Mouse (Mus musculus): ENCODE data around the gene Tmem232.

- no peak for TF ChIP-seq CTCF (IDR thresholded peaks at IDR 0.05; ENCODE audit: extremely low read depth, insufficient read depth, insufficient read length, insufficient replicate concordance)
- no peak for TF ChIP-seq POLR2A (IDR thresholded peaks at IDR 0.05; ENCODE audit: low read depth, low read length)
Observed at GRCm38 (mm10) chr17:65540441-65541272, at the start of gene Tmem232.
